Mouse (Mus musculus) heart, adult 2 months (tissue): ENCODE measurements around the gene Gm20388. TPM values are rescaled to one million over a fixed set of nuclear protein-coding genes. Genes with fewer than 3 reads are reported as not detected.

Experiments used
- DNase-seq, 2 experiments: peaks; one replicate each; pipeline ENCODE4 v3.0.0; 2021
- H3K27ac ChIP-seq: fragments of 200-600 bp; 2 replicates; pipeline ENCODE4 v1.8.1; 2022
- H3K27me3 ChIP-seq: fragments of 200-500 bp; 2 replicates; pipeline ENCODE4 v1.6.1; 2012; ENCODE audit warnings: mild to moderate bottlenecking, low read length, inconsistent platforms, mixed read lengths; ENCODE audit not compliant: control insufficient read depth, insufficient read depth
- H3K36me3 ChIP-seq: fragments of 200-500 bp; 2 replicates; pipeline ENCODE4 v1.6.1; 2012; ENCODE audit warnings: low read length, inconsistent platforms; ENCODE audit not compliant: control insufficient read depth, insufficient read depth
- H3K4me1 ChIP-seq: fragments of 200-500 bp; 2 replicates; pipeline ENCODE4 v1.6.1; 2011; ENCODE audit warnings: low read length; ENCODE audit not compliant: control insufficient read depth, insufficient read depth
- H3K4me3 ChIP-seq: fragments of 200-600 bp; 2 replicates; pipeline ENCODE4 v1.8.1; 2022
- H3K79me2 ChIP-seq: fragments of 200-500 bp; replicated peaks from 2 replicates; pipeline ENCODE4 v1.6.1; 2012; ENCODE audit warnings: mild to moderate bottlenecking, inconsistent platforms, low read length, moderate library complexity, mixed read lengths; ENCODE audit not compliant: control insufficient read depth, insufficient read depth
- H3K9ac ChIP-seq: fragments of 200-500 bp; 2 replicates; pipeline ENCODE4 v1.6.1; 2012; ENCODE audit warnings: low read depth, mild to moderate bottlenecking, control low read depth, inconsistent platforms, low read length, mixed read lengths
- CTCF ChIP-seq: fragments of 200-600 bp; IDR thresholded peaks from 2 replicates; pipeline ENCODE4 v1.8.1; 2022; ENCODE audit warnings: antibody characterized with exemption, mild to moderate bottlenecking, moderate library complexity
- EP300 ChIP-seq: fragments of 200-500 bp; IDR thresholded peaks from 2 replicates; pipeline ENCODE4 v1.6.1; 2011; ENCODE audit warnings: low read depth, low read length, control low read depth; ENCODE audit not compliant: insufficient read depth
- POLR2A ChIP-seq: fragments of 200-500 bp; IDR thresholded peaks from 2 replicates; pipeline ENCODE4 v1.6.1; 2011; ENCODE audit warnings: mild to moderate bottlenecking, low read depth, low read length, control low read depth; ENCODE audit not compliant: insufficient read depth
- WGBS: fragments of 180-500 bp; shearing (Covaris S2); methylation state at CpG from one replicate; pipeline ENCODE4 v1.1.7; 2018; 5-methylcytosine and 5-hydroxymethylcytosine counted together
- intact Hi-C: fragments of 180-260 bp; cut with DNase I; formaldehyde crosslinking; loops from one replicate; pipeline ENCODE4 v1.15.1; 2025
- polyA plus RNA-seq: library from polyadenylated mRNA; depleted of rRNA; stranded (reverse); fragments of >200 nt; gene quantifications from 2 replicates; pipeline ENCODE4 v1.2.3, GENCODE M21; 2012
- total RNA-seq, 2 experiments: library from RNA; stranded (reverse); gene quantifications; 2 replicates each; pipeline ENCODE4 v1.2.3; 2021

Gene Gm20388
- total and polyA plus RNA-seq, 3 experiments, result 1.8 to 32.3 TPM; not detected in 1

- no peaks in the 10 kb centered on the region for H3K79me2 ChIP-seq
- no peak overlapping the region for H3K27ac ChIP-seq
- H3K4me1 ChIP-seq, result no peaks in the 10 kb centered on the region; the same call in 1 of the 2 replicates
- no peaks in the 10 kb centered on the region for H3K36me3 ChIP-seq
- H3K27me3 ChIP-seq, result no peaks in the 10 kb centered on the region
- intact Hi-C loops, result loop anchor here (10.0 kb wide), 1 partner anchor 58 kb away; no protein-coding TSS in a partner anchor
- 90% methylated on average over 16 of the region's 16 CpGs for WGBS
- no peak for DNase-seq
- no peak overlapping the region for H3K9ac ChIP-seq
- no peak overlapping the region for H3K4me3 ChIP-seq
- TF ChIP-seq POLR2A, result no peak
- TF ChIP-seq CTCF, result no peak
- no peak for TF ChIP-seq EP300
These were observed 3796.5 kb downstream of the Gm20388 start for GRCm38 (mm10) chr8:123707137-123707536.

GRCm38 (mm10) chr8:123708729-123709128 is 3798.1 kb downstream of the Gm20388 start:
- Histone ChIP-seq H3K9ac (no peak overlapping the region), H3K4me1 (no peaks in the 10 kb centered on the region), H3K36me3 (no peaks in the 10 kb centered on the region), H3K27me3 (no peaks in the 10 kb centered on the region), H3K27ac (no peak overlapping the region), H3K4me3 (no peak overlapping the region), H3K79me2 (no peaks in the 10 kb centered on the region)
- no peak for DNase-seq
- 75% methylated on average over 8 of the region's 8 CpGs for WGBS
- intact Hi-C loops, result loop anchor here (10.0 kb wide), 1 partner anchor 56 kb away; no protein-coding TSS in a partner anchor
- TF ChIP-seq EP300 (no peak), POLR2A (no peak)

- H3K79me2 ChIP-seq, result no peaks in the 10 kb centered on the region
- no peaks in the 10 kb centered on the region for H3K27me3 ChIP-seq
- H3K27ac ChIP-seq, result no peak overlapping the region
- no peak overlapping the region for H3K4me3 ChIP-seq
- H3K4me1 ChIP-seq, result no peaks in the 10 kb centered on the region
- TF ChIP-seq POLR2A (no peak), EP300 (no peak), CTCF (no peak)
- 94% methylated on average over 5 of the region's 5 CpGs for WGBS
- intact Hi-C loops, result no loop called here
- DNase-seq, result no peak
- H3K36me3 ChIP-seq, result no peaks in the 10 kb centered on the region
- no peak overlapping the region for H3K9ac ChIP-seq
These were observed 3799.7 kb downstream of the Gm20388 start for GRCm38 (mm10) chr8:123710335-123710734.

- no peak overlapping the region for H3K4me3 ChIP-seq
- no peak overlapping the region for H3K9ac ChIP-seq
- TF ChIP-seq POLR2A (no peak), EP300 (no peak), CTCF (no peak)
- H3K27ac ChIP-seq, result no peak overlapping the region
- whole genome bisulfite sequencing, result 88% methylated on average over 5 of the region's 5 CpGs
- no peaks in the 10 kb centered on the region for H3K36me3 ChIP-seq
- no peaks in the 10 kb centered on the region for H3K27me3 ChIP-seq
- H3K4me1 ChIP-seq, result peaks cover 8% of the 10 kb centered on the region; the same call in 1 of the 2 replicates
- no peaks in the 10 kb centered on the region for H3K79me2 ChIP-seq
- intact Hi-C loops, result no loop called here
- no peak for DNase-seq
These were observed 3803.8 kb downstream of the Gm20388 start for GRCm38 (mm10) chr8:123714451-123714850.

- TF ChIP-seq POLR2A, result no peak
- no peak for TF ChIP-seq CTCF
- TF ChIP-seq EP300, result no peak
These were observed 3805.4 kb downstream of the Gm20388 start for GRCm38 (mm10) chr8:123715916-123716592.

GRCm38 (mm10) chr8:123717104-123717503 is 3806.5 kb downstream of the Gm20388 start:
- Histone ChIP-seq H3K27ac (no peak overlapping the region), H3K4me3 (no peak overlapping the region), H3K79me2 (no peaks in the 10 kb centered on the region), H3K4me1 (peaks cover 8% of the 10 kb centered on the region; the same call in 1 of the 2 replicates), H3K9ac (no peak overlapping the region), H3K27me3 (no peaks in the 10 kb centered on the region), H3K36me3 (no peaks in the 10 kb centered on the region)
- TF ChIP-seq EP300 (no peak), CTCF (no peak), POLR2A (no peak)
- WGBS, result 50% methylated on average over 2 of the region's 2 CpGs
- intact Hi-C loops, result no loop called here
- no peak for DNase-seq

More at GRCm38 (mm10) chr8:123715916-123716592, 3805.4 kb downstream of the Gm20388 start:
- Histone ChIP-seq H3K36me3 (no peaks in the 10 kb centered on the region), H3K27ac (0 out of 2 replicates have a peak overlapping the region, but pooled peaks have one; percentile 7), H3K4me1 (peaks cover 8% of the 10 kb centered on the region; the same call in 1 of the 2 replicates), H3K79me2 (no peaks in the 10 kb centered on the region), H3K9ac (no peak overlapping the region), H3K27me3 (no peaks in the 10 kb centered on the region), H3K4me3 (no peak overlapping the region)
- intact Hi-C loops, result no loop called here
- DNase-seq, result peak in 1 of 2 experiments; percentile 65
- 51% methylated on average over 13 of the region's 13 CpGs for WGBS
